Mouse (Mus musculus): ENCODE measurements around the gene Lsp1. TPM values are rescaled to one million over a fixed set of nuclear protein-coding genes. Genes with fewer than 3 reads are reported as not detected.

Gene Lsp1
- total RNA-seq, 2 experiments from 2014 or later: 25.8 to 47.3 TPM

- DNase-seq: peak; percentile 87
- peak overlapping the region; percentile 98 for H3K27ac ChIP-seq
- peak; percentile 81 for TF ChIP-seq CTCF (IDR thresholded peaks at IDR 0.05)
- intact Hi-C loops (cut with DNase I): loop anchor here (2.0 kb wide), 1 partner anchor 52 kb away; the partner anchor contains the start of gene Mrpl23
- H3K4me3 ChIP-seq: peak overlapping the region; percentile 73
Observed at GRCm38 (mm10) chr7:142481186-142481567, 20.6 kb downstream of the Lsp1 start.

GRCm38 (mm10) chr7:142481568-142482255 is 21.1 kb downstream of the Lsp1 start:
- intact Hi-C loops (cut with DNase I): loop anchor here (2.0 kb wide), 1 partner anchor 51 kb away; the partner anchor contains the start of gene Mrpl23
- H3K4me3 ChIP-seq: peak overlapping the region; percentile 73
- H3K27ac ChIP-seq: peak overlapping the region; percentile 98
- no peak for TF ChIP-seq CTCF (IDR thresholded peaks at IDR 0.05)
- peak; percentile 87 for DNase-seq

- Histone ChIP-seq H3K4me3 (peak overlapping the region; percentile 73), H3K27ac (peak overlapping the region; percentile 98)
- DNase-seq: peak; percentile 59
- no peak for TF ChIP-seq CTCF (IDR thresholded peaks at IDR 0.05)
- intact Hi-C loops (cut with DNase I): no loop called here
Observed at GRCm38 (mm10) chr7:142482256-142482609, 21.6 kb downstream of the Lsp1 start.

- DNase-seq: peak; percentile 76
- intact Hi-C loops (cut with DNase I): no loop called here
- peak overlapping the region; percentile 98 for H3K27ac ChIP-seq
- no peak for TF ChIP-seq CTCF (IDR thresholded peaks at IDR 0.05)
- H3K4me3 ChIP-seq: peak overlapping the region; percentile 73
Observed at GRCm38 (mm10) chr7:142483136-142483535, 22.5 kb downstream of the Lsp1 start.

- no peak for TF ChIP-seq CTCF (IDR thresholded peaks at IDR 0.05)
- H3K4me3 ChIP-seq: peak overlapping the region; percentile 38; the same call in 1 of the 2 replicates
- peak; percentile 88 for DNase-seq
- intact Hi-C loops (cut with DNase I): loop anchor here (5.0 kb wide), 1 partner anchor 98 kb away; no protein-coding TSS in a partner anchor
- H3K27ac ChIP-seq: peak overlapping the region; percentile 98
Observed at GRCm38 (mm10) chr7:142484780-142485179, 24.2 kb downstream of the Lsp1 start.

- no peak for TF ChIP-seq CTCF (IDR thresholded peaks at IDR 0.05)
- intact Hi-C loops (cut with DNase I): loop anchor here (5.0 kb wide), 1 partner anchor 96 kb away; no protein-coding TSS in a partner anchor
- Histone ChIP-seq H3K27ac (peak overlapping the region; percentile 98), H3K4me3 (peak overlapping the region; percentile 4)
- peak; percentile 68 for DNase-seq
Observed at GRCm38 (mm10) chr7:142486751-142487162, 26.1 kb downstream of the Lsp1 start.

GRCm38 (mm10) chr7:142487341-142487859 is 26.8 kb downstream of the Lsp1 start:
- peak; percentile 73 for TF ChIP-seq CTCF (IDR thresholded peaks at IDR 0.05)
- intact Hi-C loops (cut with DNase I): loop anchor here (5.0 kb wide), 1 partner anchor 95 kb away; no protein-coding TSS in a partner anchor
- peak overlapping the region; percentile 98 for H3K27ac ChIP-seq
- H3K4me3 ChIP-seq: peak overlapping the region; percentile 58
- DNase-seq: peak; percentile 79

GRCm38 (mm10) chr7:142488053-142488452 is 27.4 kb downstream of the Lsp1 start:
- TF ChIP-seq CTCF (IDR thresholded peaks at IDR 0.05): no peak
- intact Hi-C loops (cut with DNase I): loop anchor here (5.0 kb wide), 1 partner anchor 94 kb away; no protein-coding TSS in a partner anchor
- H3K27ac ChIP-seq: peak overlapping the region; percentile 98
- no peak for DNase-seq
- peak overlapping the region; percentile 58; the same call in 1 of the 2 replicates for H3K4me3 ChIP-seq

- Histone ChIP-seq H3K27ac (peak overlapping the region; percentile 98), H3K4me3 (peak overlapping the region; percentile 74)
- DNase-seq: peak; percentile 85
- no peak for TF ChIP-seq CTCF (IDR thresholded peaks at IDR 0.05)
- intact Hi-C loops (cut with DNase I): no loop called here
Observed at GRCm38 (mm10) chr7:142493535-142493934, 32.9 kb downstream of the Lsp1 start.

- peak; percentile 92 for DNase-seq
- TF ChIP-seq CTCF (IDR thresholded peaks at IDR 0.05): no peak
- Histone ChIP-seq H3K27ac (peak overlapping the region; percentile 98), H3K4me3 (peak overlapping the region; percentile 74)
- intact Hi-C loops (cut with DNase I): loop anchor here (1.0 to 2.0 kb wide), 2 partner anchors 55 to 161 kb away; partner anchors contain the start of gene Tnni2
Observed at GRCm38 (mm10) chr7:142496158-142496557, 35.5 kb downstream of the Lsp1 start.

GRCm38 (mm10) chr7:142496800-142497199 is 36.2 kb downstream of the Lsp1 start:
- Histone ChIP-seq H3K27ac (peak overlapping the region; percentile 98), H3K4me3 (peak overlapping the region; percentile 74)
- intact Hi-C loops (cut with DNase I): loop anchor here (1.0 to 2.0 kb wide), 2 partner anchors 55 to 162 kb away; partner anchors contain the start of gene Tnni2
- TF ChIP-seq CTCF (IDR thresholded peaks at IDR 0.05): peak; percentile 86
- peak; percentile 81 for DNase-seq

- peak; percentile 76 for TF ChIP-seq CTCF (IDR thresholded peaks at IDR 0.05)
- peak; percentile 87 for DNase-seq
- Histone ChIP-seq H3K4me3 (peak overlapping the region; percentile 74), H3K27ac (peak overlapping the region; percentile 98)
- intact Hi-C loops (cut with DNase I): loop anchor here (2.0 kb wide), 1 partner anchor 163 kb away; no protein-coding TSS in a partner anchor
Observed at GRCm38 (mm10) chr7:142497775-142498174, 37.2 kb downstream of the Lsp1 start.

- no peak for TF ChIP-seq CTCF (IDR thresholded peaks at IDR 0.05)
- peak; percentile 91 for DNase-seq
- Histone ChIP-seq H3K4me3 (peak within 1 kb of the TSS; percentile 86), H3K27ac (peak within 1 kb of the TSS; percentile 98)
- intact Hi-C loops (cut with DNase I): no loop called here
Observed at GRCm38 (mm10) chr7:142498575-142498974, 38.0 kb downstream of the Lsp1 start, which contains the start of gene Tnnt3. Tnnt3 (plus strand) TSS chr7:142498836.

All from gastrocnemius, adult 2 months (tissue).